Mouse (Mus musculus): ENCODE data around the gene Trmt13. TPM values are rescaled to one million over a fixed set of nuclear protein-coding genes. Genes with fewer than 3 reads are reported as not detected.

Trmt13 gene
- polyA plus RNA-seq, 1 experiment from 2014 or later = 35.2 TPM

GRCm38 (mm10) chr3:116637693-116638476 is 23.5 kb upstream of the Trmt13 start:
- Histone ChIP-seq H3K36me3 (ENCODE audit: control insufficient read depth, insufficient read depth) (peaks cover 32% of the 10 kb centered on the region), H3K4me2 (ENCODE audit: low read length) (no peak overlapping the region), H3K27ac (ENCODE audit: low read length) (no peak overlapping the region), H3K4me1 (replicated peaks; ENCODE audit: control insufficient read depth, insufficient read depth, low read length) (no peaks in the 10 kb centered on the region), H3K9ac (replicated peaks; ENCODE audit: low read depth, low read length) (no peak overlapping the region), H3K4me3 (replicated peaks; ENCODE audit: low read length) (no peak overlapping the region), H3K27me3 (replicated peaks; ENCODE audit: control insufficient read depth, insufficient read depth, low read length) (no peaks in the 10 kb centered on the region), H3K9me3 (ENCODE audit: control insufficient read depth, low read length) (no peaks in the 10 kb centered on the region)
- no peak for ATAC-seq
- WGBS = 93% methylated on average over 9 of the region's 9 CpGs

- H3K4me2 ChIP-seq (ENCODE audit: low read length) = no peak overlapping the region
- no peak for ATAC-seq
- no peak overlapping the region for H3K9ac ChIP-seq (replicated peaks; ENCODE audit: low read depth, low read length)
- no peaks in the 10 kb centered on the region for H3K4me1 ChIP-seq (replicated peaks; ENCODE audit: control insufficient read depth, insufficient read depth, low read length)
- 66% methylated on average over 5 of the region's 5 CpGs for WGBS
- H3K4me3 ChIP-seq (replicated peaks; ENCODE audit: low read length) = no peak overlapping the region
- no peak overlapping the region for H3K27ac ChIP-seq (ENCODE audit: low read length)
- H3K9me3 ChIP-seq (ENCODE audit: control insufficient read depth, low read length) = no peaks in the 10 kb centered on the region
- H3K27me3 ChIP-seq (replicated peaks; ENCODE audit: control insufficient read depth, insufficient read depth, low read length) = no peaks in the 10 kb centered on the region
- peaks cover 25% of the 10 kb centered on the region for H3K36me3 ChIP-seq (ENCODE audit: control insufficient read depth, insufficient read depth)
Observed at GRCm38 (mm10) chr3:116635799-116636198, 21.4 kb upstream of the Trmt13 start.

- Histone ChIP-seq H3K9me3 (ENCODE audit: control insufficient read depth, low read length) (no peaks in the 10 kb centered on the region), H3K4me1 (replicated peaks; ENCODE audit: control insufficient read depth, insufficient read depth, low read length) (no peaks in the 10 kb centered on the region), H3K36me3 (ENCODE audit: control insufficient read depth, insufficient read depth) (peaks cover 18% of the 10 kb centered on the region), H3K4me2 (ENCODE audit: low read length) (no peak overlapping the region), H3K27ac (ENCODE audit: low read length) (no peak overlapping the region), H3K27me3 (replicated peaks; ENCODE audit: control insufficient read depth, insufficient read depth, low read length) (no peaks in the 10 kb centered on the region), H3K4me3 (replicated peaks; ENCODE audit: low read length) (no peak overlapping the region), H3K9ac (replicated peaks; ENCODE audit: low read depth, low read length) (no peak overlapping the region)
- WGBS = 94% methylated on average over 8 of the region's 8 CpGs
- no peak for ATAC-seq
Observed at GRCm38 (mm10) chr3:116634853-116635252, 20.5 kb upstream of the Trmt13 start.

GRCm38 (mm10) chr3:116634091-116634490 is 19.7 kb upstream of the Trmt13 start:
- H3K27ac ChIP-seq (ENCODE audit: low read length) = no peak overlapping the region
- H3K9ac ChIP-seq (replicated peaks; ENCODE audit: low read depth, low read length) = no peak overlapping the region
- no peak overlapping the region for H3K4me3 ChIP-seq (replicated peaks; ENCODE audit: low read length)
- no peaks in the 10 kb centered on the region for H3K9me3 ChIP-seq (ENCODE audit: control insufficient read depth, low read length)
- peaks cover 18% of the 10 kb centered on the region for H3K36me3 ChIP-seq (ENCODE audit: control insufficient read depth, insufficient read depth)
- no peak for ATAC-seq
- 85% methylated on average over 3 of the region's 3 CpGs for WGBS
- H3K27me3 ChIP-seq (replicated peaks; ENCODE audit: control insufficient read depth, insufficient read depth, low read length) = no peaks in the 10 kb centered on the region
- H3K4me1 ChIP-seq (replicated peaks; ENCODE audit: control insufficient read depth, insufficient read depth, low read length) = no peaks in the 10 kb centered on the region
- no peak overlapping the region for H3K4me2 ChIP-seq (ENCODE audit: low read length)

- ATAC-seq = no peak
- peaks cover 17% of the 10 kb centered on the region; the same call in 1 of the 2 replicates for H3K36me3 ChIP-seq (ENCODE audit: control insufficient read depth, insufficient read depth)
Observed at GRCm38 (mm10) chr3:116632971-116633370, 18.6 kb upstream of the Trmt13 start.

GRCm38 (mm10) chr3:116631459-116631858 is 17.1 kb upstream of the Trmt13 start:
- H3K27ac ChIP-seq (ENCODE audit: low read length) = 0 out of 2 replicates have a peak overlapping the region, but pooled peaks have one; percentile 38
- peaks cover 17% of the 10 kb centered on the region; the same call in 1 of the 2 replicates for H3K36me3 ChIP-seq (ENCODE audit: control insufficient read depth, insufficient read depth)
- WGBS = 47% methylated on average over 1 of the region's 1 CpGs
- H3K27me3 ChIP-seq (replicated peaks; ENCODE audit: control insufficient read depth, insufficient read depth, low read length) = no peaks in the 10 kb centered on the region
- no peak overlapping the region for H3K4me2 ChIP-seq (ENCODE audit: low read length)
- no peaks in the 10 kb centered on the region for H3K4me1 ChIP-seq (replicated peaks; ENCODE audit: control insufficient read depth, insufficient read depth, low read length)
- H3K9ac ChIP-seq (replicated peaks; ENCODE audit: low read depth, low read length) = no peak overlapping the region
- ATAC-seq = peak; percentile 63; the same call in 1 of the 2 replicates
- H3K9me3 ChIP-seq (ENCODE audit: control insufficient read depth, low read length) = no peaks in the 10 kb centered on the region
- H3K4me3 ChIP-seq (replicated peaks; ENCODE audit: low read length) = no peak overlapping the region

More at GRCm38 (mm10) chr3:116632971-116633370, 18.6 kb upstream of the Trmt13 start:
- Histone ChIP-seq H3K9me3 (ENCODE audit: control insufficient read depth, low read length) (no peaks in the 10 kb centered on the region), H3K27me3 (replicated peaks; ENCODE audit: control insufficient read depth, insufficient read depth, low read length) (no peaks in the 10 kb centered on the region), H3K4me1 (replicated peaks; ENCODE audit: control insufficient read depth, insufficient read depth, low read length) (no peaks in the 10 kb centered on the region), H3K9ac (replicated peaks; ENCODE audit: low read depth, low read length) (no peak overlapping the region), H3K4me2 (ENCODE audit: low read length) (no peak overlapping the region), H3K4me3 (replicated peaks; ENCODE audit: low read length) (no peak overlapping the region), H3K27ac (ENCODE audit: low read length) (no peak overlapping the region)
- 90% methylated on average over 3 of the region's 3 CpGs for WGBS

- no peak for ATAC-seq
- H3K36me3 ChIP-seq (ENCODE audit: control insufficient read depth, insufficient read depth) = 0 out of 2 replicates have a peak, but pooled peaks cover 3% of the 10 kb centered on the region
- H3K4me2 ChIP-seq (ENCODE audit: low read length) = no peak overlapping the region
- no peaks in the 10 kb centered on the region for H3K4me1 ChIP-seq (replicated peaks; ENCODE audit: control insufficient read depth, insufficient read depth, low read length)
- no peak overlapping the region for H3K9ac ChIP-seq (replicated peaks; ENCODE audit: low read depth, low read length)
- H3K9me3 ChIP-seq (ENCODE audit: control insufficient read depth, low read length) = no peaks in the 10 kb centered on the region
- no peak overlapping the region for H3K4me3 ChIP-seq (replicated peaks; ENCODE audit: low read length)
- no peak overlapping the region for H3K27ac ChIP-seq (ENCODE audit: low read length)
- 93% methylated on average over 7 of the region's 7 CpGs for WGBS
- H3K27me3 ChIP-seq (replicated peaks; ENCODE audit: control insufficient read depth, insufficient read depth, low read length) = no peaks in the 10 kb centered on the region
Observed at GRCm38 (mm10) chr3:116622641-116623040, 8.3 kb upstream of the Trmt13 start.

- ATAC-seq = no peak
- Histone ChIP-seq H3K9me3 (ENCODE audit: control insufficient read depth, low read length) (no peaks in the 10 kb centered on the region), H3K36me3 (ENCODE audit: control insufficient read depth, insufficient read depth) (0 out of 2 replicates have a peak, but pooled peaks cover 3% of the 10 kb centered on the region), H3K27me3 (replicated peaks; ENCODE audit: control insufficient read depth, insufficient read depth, low read length) (no peaks in the 10 kb centered on the region), H3K27ac (ENCODE audit: low read length) (no peak overlapping the region), H3K4me3 (replicated peaks; ENCODE audit: low read length) (no peak overlapping the region), H3K4me1 (replicated peaks; ENCODE audit: control insufficient read depth, insufficient read depth, low read length) (no peaks in the 10 kb centered on the region), H3K4me2 (ENCODE audit: low read length) (no peak overlapping the region), H3K9ac (replicated peaks; ENCODE audit: low read depth, low read length) (no peak overlapping the region)
- WGBS = 93% methylated on average over 7 of the region's 7 CpGs
Observed at GRCm38 (mm10) chr3:116620636-116621370, 6.4 kb upstream of the Trmt13 start.

- no peak overlapping the region for H3K9ac ChIP-seq (replicated peaks; ENCODE audit: low read depth, low read length)
- H3K9me3 ChIP-seq (ENCODE audit: control insufficient read depth, low read length) = no peaks in the 10 kb centered on the region
- H3K27me3 ChIP-seq (replicated peaks; ENCODE audit: control insufficient read depth, insufficient read depth, low read length) = no peaks in the 10 kb centered on the region
- peaks cover 6% of the 10 kb centered on the region for H3K36me3 ChIP-seq (ENCODE audit: control insufficient read depth, insufficient read depth)
- H3K4me1 ChIP-seq (replicated peaks; ENCODE audit: control insufficient read depth, insufficient read depth, low read length) = no peaks in the 10 kb centered on the region
- no peak for ATAC-seq
- WGBS = 81% methylated on average over 6 of the region's 6 CpGs
- H3K27ac ChIP-seq (ENCODE audit: low read length) = no peak overlapping the region
- no peak overlapping the region for H3K4me3 ChIP-seq (replicated peaks; ENCODE audit: low read length)
- H3K4me2 ChIP-seq (ENCODE audit: low read length) = no peak overlapping the region
Observed at GRCm38 (mm10) chr3:116618855-116619254, 4.5 kb upstream of the Trmt13 start.

Measured in forebrain, embryonic 16.5 days (tissue).